Mouse (Mus musculus) megakaryocyte, embryonic 14.5 days (primary cell): ENCODE measurements at regions not wholly inside any gene's neighbourhood (a gene's known extent, or its start where the extent isn't known, plus 50 kb on each side); places are given as distances from the start of the nearest gene placed in this dataset.

Source experiments
- FLI1 ChIP-seq: IDR thresholded peaks from 2 replicates; pipeline ENCODE4 v1.6.1; 2012; ENCODE audit warnings: low read length, inconsistent platforms, mixed read lengths
- GATA1 ChIP-seq: IDR thresholded peaks from 3 replicates; pipeline ENCODE4 v1.6.1; 2012; ENCODE audit warnings: mixed read lengths, low read length, inconsistent platforms, borderline replicate concordance

- TF ChIP-seq GATA1 (no peak), FLI1 (no peak)
These were observed 68.6 kb downstream of the Dad1 start for GRCm38 (mm10) chr14:54185265-54185830.
